Mouse (Mus musculus): ENCODE measurements around the gene Hamp.

DNA sequence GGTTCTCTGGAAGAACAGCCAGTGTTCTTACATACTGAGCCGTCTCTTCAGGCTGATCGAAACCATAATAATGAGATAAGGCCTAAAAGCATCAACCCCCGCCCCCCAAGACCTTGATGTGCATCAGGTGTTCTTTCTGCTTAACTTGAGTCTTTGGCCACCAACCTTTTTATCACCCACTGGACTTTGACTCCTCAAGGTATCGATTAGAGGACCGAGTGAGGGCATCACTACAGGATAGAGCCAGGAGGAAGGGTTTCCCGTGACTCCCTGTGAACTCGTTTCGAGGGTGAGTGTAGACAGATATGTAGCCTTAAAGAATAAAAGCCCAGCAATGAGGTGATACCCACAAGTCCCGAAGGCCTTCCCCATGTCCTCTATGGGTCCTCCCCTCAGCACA is 41.5 kb upstream of the Hamp start:
- TF ChIP-seq POLR2A (IDR thresholded peaks at IDR 0.05; ENCODE audit: insufficient read depth, low read depth, low read length) = no peak
- no peak for TF ChIP-seq CTCF (IDR thresholded peaks at IDR 0.05; ENCODE audit: insufficient read depth, low read depth, low read length)
